Mouse (Mus musculus) intestine, embryonic 15.5 days (tissue): ENCODE measurements around the gene Pdcd4. TPM values are rescaled to one million over a fixed set of nuclear protein-coding genes. Genes with fewer than 3 reads are reported as not detected.

Experiments
- ATAC-seq: fragments of 200-750 bp; cut with Nextera tagmentation; 2 replicates; pipeline ENCODE4 v1.8.0; 2017; ENCODE audit warnings: moderate TSS enrichment, moderate library complexity
- H3K27ac ChIP-seq: fragments of 300-500 bp; sonication (generic); 2 replicates; pipeline ENCODE4 v1.5.1; 2015; ENCODE audit warnings: mild to moderate bottlenecking, inconsistent platforms
- H3K27me3 ChIP-seq: fragments of 300-500 bp; sonication (generic); replicated peaks from 2 replicates; pipeline ENCODE4 v1.6.1; 2015; ENCODE audit warnings: inconsistent platforms
- H3K36me3 ChIP-seq: fragments of 300-500 bp; sonication (generic); 2 replicates; pipeline ENCODE4 v1.6.1; 2015; ENCODE audit warnings: inconsistent platforms
- H3K4me1 ChIP-seq: fragments of 300-500 bp; sonication (generic); replicated peaks from 2 replicates; pipeline ENCODE4 v1.6.1; 2015; ENCODE audit warnings: inconsistent platforms
- H3K4me2 ChIP-seq: fragments of 300-500 bp; sonication (generic); replicated peaks from 2 replicates; pipeline ENCODE4 v1.6.1; 2015; ENCODE audit warnings: mild to moderate bottlenecking, inconsistent platforms
- H3K4me3 ChIP-seq: fragments of 300-500 bp; sonication (generic); replicated peaks from 2 replicates; pipeline ENCODE4 v1.5.1; 2015; ENCODE audit warnings: inconsistent platforms
- H3K9ac ChIP-seq: fragments of 300-500 bp; sonication (generic); 2 replicates; pipeline ENCODE4 v1.6.1; 2015; ENCODE audit warnings: inconsistent platforms
- H3K9me3 ChIP-seq: fragments of 300-500 bp; sonication (generic); 2 replicates; pipeline ENCODE4 v1.6.1; 2016; ENCODE audit warnings: inconsistent platforms
- whole genome bisulfite sequencing: fragments of 180-500 bp; shearing (Covaris S2); methylation state at CpG from one replicate; pipeline ENCODE4 v1.1.7; 2015; 5-methylcytosine and 5-hydroxymethylcytosine counted together
- polyA plus RNA-seq: library from polyadenylated mRNA; unstranded; fragments of >200 nt; fragmentation: Nextera tagmentation; extraction: Ambion mirVana; gene quantifications from 2 replicates; pipeline ENCODE4 v1.2.1, GENCODE M21; 2015

Gene Pdcd4
- polyA plus RNA-seq, 1 experiment from 2014 or later = 73.7 TPM

- Histone ChIP-seq H3K4me2 (no peak overlapping the region), H3K4me1 (no peaks in the 10 kb centered on the region), H3K27me3 (no peaks in the 10 kb centered on the region), H3K9me3 (no peaks in the 10 kb centered on the region), H3K9ac (no peak overlapping the region), H3K4me3 (no peak overlapping the region), H3K36me3 (no peaks in the 10 kb centered on the region), H3K27ac (no peak overlapping the region)
- 47% methylated on average over 1 of the region's 1 CpGs for WGBS
- ATAC-seq = no peak
These were observed 14.3 kb upstream of the Pdcd4 start for GRCm38 (mm10) chr19:53877779-53878178.

- H3K9ac ChIP-seq = no peak overlapping the region
- H3K9me3 ChIP-seq = no peaks in the 10 kb centered on the region
- no peaks in the 10 kb centered on the region for H3K4me1 ChIP-seq
- 82% methylated on average over 1 of the region's 1 CpGs for WGBS
- H3K4me2 ChIP-seq = no peak overlapping the region
- ATAC-seq = no peak
- no peak overlapping the region for H3K4me3 ChIP-seq
- no peak overlapping the region for H3K27ac ChIP-seq
- H3K27me3 ChIP-seq = no peaks in the 10 kb centered on the region
- no peaks in the 10 kb centered on the region for H3K36me3 ChIP-seq
These were observed 11.6 kb upstream of the Pdcd4 start for GRCm38 (mm10) chr19:53880460-53880859.

GRCm38 (mm10) chr19:53881786-53882185 is 10.2 kb upstream of the Pdcd4 start:
- H3K36me3 ChIP-seq = no peaks in the 10 kb centered on the region
- no peaks in the 10 kb centered on the region for H3K9me3 ChIP-seq
- no peak overlapping the region for H3K9ac ChIP-seq
- no peak overlapping the region for H3K27ac ChIP-seq
- ATAC-seq = no peak
- WGBS = 62% methylated on average over 5 of the region's 5 CpGs
- H3K4me1 ChIP-seq = no peaks in the 10 kb centered on the region
- H3K4me2 ChIP-seq = no peak overlapping the region
- no peaks in the 10 kb centered on the region for H3K27me3 ChIP-seq
- H3K4me3 ChIP-seq = no peak overlapping the region

- Histone ChIP-seq H3K4me1 (peaks cover 4% of the 10 kb centered on the region; the same call in 1 of the 2 replicates), H3K27ac (no peak overlapping the region), H3K36me3 (no peaks in the 10 kb centered on the region), H3K4me3 (no peak overlapping the region), H3K4me2 (no peak overlapping the region), H3K27me3 (no peaks in the 10 kb centered on the region), H3K9ac (no peak overlapping the region), H3K9me3 (no peaks in the 10 kb centered on the region)
- 81% methylated on average over 10 of the region's 10 CpGs for WGBS
- no peak for ATAC-seq
These were observed 6.6 kb upstream of the Pdcd4 start for GRCm38 (mm10) chr19:53885450-53885849.

GRCm38 (mm10) chr19:53886576-53887370 is 5.3 kb upstream of the Pdcd4 start:
- no peak for ATAC-seq
- Histone ChIP-seq H3K4me2 (no peak overlapping the region), H3K4me3 (no peak overlapping the region), H3K27me3 (no peaks in the 10 kb centered on the region), H3K4me1 (peaks cover 15% of the 10 kb centered on the region), H3K9ac (no peak overlapping the region), H3K36me3 (no peaks in the 10 kb centered on the region), H3K9me3 (no peaks in the 10 kb centered on the region), H3K27ac (no peak overlapping the region)
- 80% methylated on average over 10 of the region's 10 CpGs for WGBS

GRCm38 (mm10) chr19:53887822-53888221 is 4.2 kb upstream of the Pdcd4 start:
- Histone ChIP-seq H3K4me1 (peaks cover 26% of the 10 kb centered on the region), H3K9ac (no peak overlapping the region), H3K9me3 (no peaks in the 10 kb centered on the region), H3K36me3 (no peaks in the 10 kb centered on the region), H3K4me3 (no peak overlapping the region), H3K4me2 (no peak overlapping the region), H3K27me3 (no peaks in the 10 kb centered on the region), H3K27ac (no peak overlapping the region)
- no peak for ATAC-seq
- 75% methylated on average over 3 of the region's 3 CpGs for WGBS

GRCm38 (mm10) chr19:53888331-53888730 is 3.7 kb upstream of the Pdcd4 start:
- no peaks in the 10 kb centered on the region for H3K27me3 ChIP-seq
- H3K27ac ChIP-seq = no peak overlapping the region
- no peak overlapping the region for H3K4me3 ChIP-seq
- no peak overlapping the region for H3K9ac ChIP-seq
- 79% methylated on average over 9 of the region's 9 CpGs for WGBS
- H3K36me3 ChIP-seq = no peaks in the 10 kb centered on the region
- no peak for ATAC-seq
- no peaks in the 10 kb centered on the region for H3K9me3 ChIP-seq
- H3K4me1 ChIP-seq = peaks cover 27% of the 10 kb centered on the region
- H3K4me2 ChIP-seq = no peak overlapping the region

- ATAC-seq = no peak
- no peaks in the 10 kb centered on the region for H3K9me3 ChIP-seq
- 74% methylated on average over 5 of the region's 5 CpGs for WGBS
- H3K36me3 ChIP-seq = no peaks in the 10 kb centered on the region
- no peak overlapping the region for H3K4me3 ChIP-seq
- H3K4me2 ChIP-seq = no peak overlapping the region
- H3K4me1 ChIP-seq = peaks cover 34% of the 10 kb centered on the region
- H3K27me3 ChIP-seq = no peaks in the 10 kb centered on the region
- no peak overlapping the region for H3K9ac ChIP-seq
- H3K27ac ChIP-seq = no peak overlapping the region
These were observed 2.5 kb upstream of the Pdcd4 start for GRCm38 (mm10) chr19:53889555-53889954.

DNA sequence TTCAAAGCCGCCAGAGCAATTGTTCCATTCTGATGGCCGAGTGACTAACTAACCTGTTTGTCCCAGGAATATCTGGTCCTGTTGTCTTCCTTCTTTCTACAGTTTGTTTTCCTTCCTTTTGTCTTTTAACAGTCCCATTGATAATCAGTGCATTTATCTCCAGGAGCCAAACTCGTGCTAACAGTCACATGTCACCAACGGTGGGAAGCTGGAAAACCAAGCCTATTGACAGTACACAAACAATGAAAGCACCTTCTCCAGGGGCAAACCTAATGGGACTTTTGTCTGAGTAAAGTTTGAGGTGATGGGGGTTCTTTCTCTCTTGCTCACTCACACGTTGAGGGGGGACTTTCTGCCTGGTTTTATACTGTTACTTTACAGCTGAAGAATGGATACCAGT is 1.8 kb upstream of the Pdcd4 start:
- Histone ChIP-seq H3K4me1 (peaks cover 34% of the 10 kb centered on the region), H3K36me3 (no peaks in the 10 kb centered on the region), H3K27ac (peak overlapping the region; percentile 83; the same call in 1 of the 2 replicates), H3K4me2 (no peak overlapping the region), H3K27me3 (no peaks in the 10 kb centered on the region), H3K9ac (no peak overlapping the region), H3K9me3 (no peaks in the 10 kb centered on the region), H3K4me3 (no peak overlapping the region)
- no peak for ATAC-seq
- 67% methylated on average over 5 of the region's 5 CpGs for WGBS

DNA sequence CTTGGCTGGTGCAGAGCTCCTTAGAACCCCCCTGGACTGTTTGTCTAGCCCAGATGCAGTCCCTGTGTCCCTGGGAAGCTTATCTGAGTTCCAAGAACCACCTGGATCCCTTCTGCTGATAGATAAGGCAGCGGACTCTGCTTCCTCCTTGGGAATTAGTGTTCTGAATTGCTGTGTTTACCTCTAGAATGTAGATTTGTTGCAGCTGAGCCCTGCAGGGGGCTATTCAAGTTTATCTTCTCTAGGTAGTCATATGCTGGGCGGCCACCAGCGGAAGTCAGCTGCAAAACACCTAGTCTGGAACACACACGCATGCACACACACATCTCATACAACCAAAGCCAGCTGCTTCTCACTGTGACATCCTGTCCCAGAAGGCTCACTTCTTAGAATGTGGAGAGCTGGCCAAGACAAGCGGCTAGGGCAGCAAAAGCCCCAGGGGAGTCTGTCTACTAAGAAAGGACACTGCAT is 1.2 kb upstream of the Pdcd4 start:
- Histone ChIP-seq H3K4me1 (peaks cover 34% of the 10 kb centered on the region), H3K4me2 (no peak overlapping the region), H3K4me3 (no peak overlapping the region), H3K27ac (peak overlapping the region; percentile 83), H3K9me3 (no peaks in the 10 kb centered on the region), H3K9ac (no peak overlapping the region), H3K27me3 (no peaks in the 10 kb centered on the region), H3K36me3 (no peaks in the 10 kb centered on the region)
- peak; percentile 50 for ATAC-seq
- 49% methylated on average over 5 of the region's 5 CpGs for WGBS

DNA sequence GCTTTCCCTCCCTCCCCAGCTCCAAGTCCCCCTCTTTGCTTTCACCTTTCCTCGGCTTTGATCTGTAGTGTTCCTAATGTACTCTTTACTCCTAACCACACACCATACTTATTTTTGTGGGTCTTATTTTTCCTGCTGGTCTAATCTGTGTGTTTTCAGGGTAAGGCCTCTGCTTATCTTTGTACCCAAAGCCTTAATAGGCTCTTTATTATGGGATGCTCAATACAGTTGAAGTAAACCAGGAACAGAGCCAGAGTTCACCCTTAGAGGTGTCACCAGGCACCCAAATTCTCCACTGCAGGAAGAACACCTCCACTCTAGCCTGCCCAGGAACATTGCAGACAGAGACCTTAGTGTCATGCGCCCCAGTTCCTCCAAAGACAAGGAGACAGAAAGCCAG is 462 bp upstream of the Pdcd4 start:
- H3K4me2 ChIP-seq = no peak overlapping the region
- H3K36me3 ChIP-seq = no peaks in the 10 kb centered on the region
- H3K4me1 ChIP-seq = peaks cover 34% of the 10 kb centered on the region
- no peak overlapping the region for H3K9ac ChIP-seq
- peak overlapping the region; percentile 83 for H3K27ac ChIP-seq
- WGBS = 76% methylated on average over 2 of the region's 2 CpGs
- no peaks in the 10 kb centered on the region for H3K9me3 ChIP-seq
- no peak for ATAC-seq
- H3K4me3 ChIP-seq = no peak overlapping the region
- H3K27me3 ChIP-seq = no peaks in the 10 kb centered on the region

GRCm38 (mm10) chr19:53892838-53893359 is 868 bp downstream of the Pdcd4 start:
- Histone ChIP-seq H3K27me3 (no peaks in the 10 kb centered on the region), H3K9ac (no peak overlapping the region)
- no peak for ATAC-seq

DNA sequence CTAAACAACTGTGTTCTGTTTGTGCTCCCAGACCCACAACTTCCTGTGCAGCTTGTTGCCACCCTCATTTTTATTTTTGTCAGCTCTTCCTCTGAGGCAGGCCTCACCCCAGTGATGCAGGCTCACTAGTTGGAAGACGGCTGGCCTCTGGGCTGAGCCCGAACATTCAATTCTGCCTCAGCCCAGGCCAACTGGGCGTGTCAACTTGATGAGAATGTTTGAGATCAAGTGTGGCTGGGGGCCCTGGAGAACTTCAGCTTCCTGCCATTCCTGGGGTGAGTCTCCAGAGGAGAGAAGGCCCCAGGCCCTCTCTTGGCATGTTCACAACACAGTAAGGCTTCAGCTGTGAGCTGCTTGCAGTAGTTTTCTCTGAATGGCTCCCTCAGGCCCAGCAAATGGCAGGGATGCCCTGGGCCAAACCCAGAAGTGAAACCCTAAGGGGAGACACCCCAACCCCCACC is 1.7 kb downstream of the Pdcd4 start:
- no peaks in the 10 kb centered on the region for H3K9me3 ChIP-seq
- no peak for ATAC-seq
- H3K9ac ChIP-seq = no peak overlapping the region
- peaks cover 40% of the 10 kb centered on the region for H3K4me1 ChIP-seq
- no peak overlapping the region for H3K4me2 ChIP-seq
- H3K4me3 ChIP-seq = no peak overlapping the region
- WGBS = 36% methylated on average over 3 of the region's 3 CpGs
- H3K27ac ChIP-seq = peak overlapping the region; percentile 80
- no peaks in the 10 kb centered on the region for H3K27me3 ChIP-seq
- no peaks in the 10 kb centered on the region for H3K36me3 ChIP-seq

More at GRCm38 (mm10) chr19:53892838-53893359, 868 bp downstream of the Pdcd4 start:
- peaks cover 40% of the 10 kb centered on the region for H3K4me1 ChIP-seq
- no peak overlapping the region for H3K4me2 ChIP-seq
- H3K36me3 ChIP-seq = no peaks in the 10 kb centered on the region
- H3K9me3 ChIP-seq = no peaks in the 10 kb centered on the region
- no peak overlapping the region for H3K4me3 ChIP-seq
- H3K27ac ChIP-seq = peak overlapping the region; percentile 83; the same call in 1 of the 2 replicates
- 67% methylated on average over 9 of the region's 9 CpGs for WGBS
